Mouse (Mus musculus): ENCODE measurements at regions not wholly inside any gene's neighbourhood (a gene's known extent, or its start where the extent isn't known, plus 50 kb on each side); places are given as distances from the start of the nearest gene placed in this dataset.

GRCm38 (mm10) chr1:153962161-153962720 is 62.2 kb upstream of the Teddm2 start:
- ATAC-seq (no peak), DNase-seq (ENCODE audit: low read depth, low spot score) (no peak)
- TF ChIP-seq CTCF (IDR thresholded peaks at IDR 0.05) = no peak
- POLR2A ChIA-PET = no interaction called here
- CTCF ChIA-PET = no interaction called here
- peaks cover 3% of the 10 kb centered on the region for H3K27me3 ChIP-seq
- in situ Hi-C loops (cut with MboI; ENCODE audit: low pct_unique_long_range_greater_than_20kb) = no loop called here

DNA sequence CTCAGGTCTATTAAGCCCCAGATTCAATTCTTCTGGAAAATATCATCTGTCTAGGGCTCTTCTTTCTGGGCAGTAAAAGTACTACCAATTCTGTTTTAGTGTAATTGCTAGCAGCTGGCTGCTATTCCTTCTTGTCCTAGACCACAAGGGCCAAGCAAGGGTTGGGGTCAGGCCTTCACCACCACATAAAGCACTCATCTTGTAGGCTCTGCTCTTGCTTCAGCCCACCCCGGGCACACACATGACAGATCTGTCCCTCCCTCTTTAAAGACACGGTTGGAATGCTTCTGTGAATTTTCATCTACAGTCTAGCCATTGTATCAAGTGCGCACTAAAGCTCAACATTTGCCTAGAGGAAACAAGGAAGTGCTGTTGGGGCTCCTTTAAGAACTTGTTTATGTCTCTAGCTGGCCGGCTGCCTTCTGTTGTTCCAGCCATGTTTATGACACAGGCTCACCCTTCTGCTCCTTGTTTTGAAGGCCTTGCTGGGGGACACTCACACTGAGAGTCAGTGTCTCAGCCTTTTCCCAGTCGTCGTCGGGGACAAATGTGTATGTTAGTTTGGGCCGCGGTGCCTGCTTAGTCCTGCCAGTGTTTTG is 63.8 kb upstream of the Teddm2 start:
- ChIA-PET CTCF (no interaction called here), POLR2A (no interaction called here)
- ATAC-seq (no peak), DNase-seq (ENCODE audit: low read depth, low spot score) (no peak)
- peaks cover 2% of the 10 kb centered on the region for H3K27me3 ChIP-seq
- in situ Hi-C loops (cut with MboI; ENCODE audit: low pct_unique_long_range_greater_than_20kb) = no loop called here
- TF ChIP-seq CTCF (IDR thresholded peaks at IDR 0.05) = no peak

GRCm38 (mm10) chr1:153969401-153969800 is 69.4 kb upstream of the Teddm2 start:
- DNase-seq (ENCODE audit: low read depth, low spot score) (no peak), ATAC-seq (no peak)
- ChIA-PET POLR2A (no interaction called here), CTCF (no interaction called here)
- H3K27me3 ChIP-seq = no peaks in the 10 kb centered on the region
- TF ChIP-seq CTCF (IDR thresholded peaks at IDR 0.05) = no peak
- in situ Hi-C loops (cut with MboI; ENCODE audit: low pct_unique_long_range_greater_than_20kb) = no loop called here

GRCm38 (mm10) chr1:153974300-153974699 is 74.3 kb upstream of the Teddm2 start:
- no peak for TF ChIP-seq CTCF (IDR thresholded peaks at IDR 0.05)
- in situ Hi-C loops (cut with MboI; ENCODE audit: low pct_unique_long_range_greater_than_20kb) = no loop called here
- ChIA-PET CTCF (interaction anchor here (1.4 kb wide), 1 partner anchor 43 kb away, joined by 3 read pairs; no protein-coding TSS in a partner anchor), POLR2A (no interaction called here)
- DNase-seq (ENCODE audit: low read depth, low spot score) (no peak), ATAC-seq (no peak)
- H3K27me3 ChIP-seq = no peaks in the 10 kb centered on the region

DNA sequence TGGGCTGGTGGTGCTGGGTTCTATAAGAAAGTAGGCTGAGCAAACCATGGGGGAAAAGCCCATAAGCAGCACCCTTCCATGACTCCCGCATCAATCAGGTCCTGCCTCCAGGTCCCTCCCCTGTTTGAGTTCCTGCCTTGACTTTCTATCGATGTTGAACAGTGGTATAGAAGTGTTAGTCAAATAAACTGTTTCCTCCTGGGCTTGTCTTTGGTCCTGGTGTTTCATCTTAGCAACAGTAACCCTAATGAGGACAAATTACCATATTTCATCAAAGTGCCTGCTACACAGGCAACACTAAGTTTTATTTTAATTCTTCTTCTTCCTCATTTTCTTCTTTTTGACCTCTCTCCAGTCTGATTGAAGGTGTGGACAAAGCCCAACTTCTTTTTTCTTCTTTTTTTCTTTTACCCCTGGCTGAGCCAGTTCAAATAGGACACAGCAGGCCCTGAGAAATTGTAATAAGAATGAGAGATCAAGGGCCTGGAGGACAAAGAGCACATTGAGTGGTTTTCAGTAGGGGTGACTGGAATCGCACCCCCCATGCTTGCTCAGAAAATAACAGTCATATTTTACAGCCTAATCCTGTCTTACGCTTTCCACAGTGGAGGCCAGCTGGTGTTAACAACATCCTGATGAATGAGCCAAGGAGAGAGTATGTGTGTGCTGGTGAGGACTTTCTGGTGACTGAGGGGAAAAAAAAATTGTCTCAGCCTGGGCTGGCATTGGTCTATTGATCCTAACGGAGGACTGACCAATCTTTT is 78.1 kb upstream of the Teddm2 start:
- POLR2A ChIA-PET = no interaction called here
- DNase-seq (ENCODE audit: low read depth, low spot score) (no peak), ATAC-seq (no peak)
- CTCF ChIA-PET = no interaction called here
- H3K27me3 ChIP-seq = no peaks in the 10 kb centered on the region
- TF ChIP-seq CTCF (IDR thresholded peaks at IDR 0.05) = no peak
- in situ Hi-C loops (cut with MboI; ENCODE audit: low pct_unique_long_range_greater_than_20kb) = no loop called here

- DNase-seq (ENCODE audit: low read depth, low spot score) = no peak
- ChIA-PET POLR2A (no interaction called here), CTCF (interaction anchor here (1.7 kb wide), 1 partner anchor 37 kb away, joined by 4 read pairs; no protein-coding TSS in a partner anchor)
- no peak for TF ChIP-seq CTCF (IDR thresholded peaks at IDR 0.05)
- ATAC-seq = no peak
- no peaks in the 10 kb centered on the region for H3K27me3 ChIP-seq
- in situ Hi-C loops (cut with MboI; ENCODE audit: low pct_unique_long_range_greater_than_20kb) = no loop called here
Observed at GRCm38 (mm10) chr1:153980886-153981285, 80.9 kb upstream of the Teddm2 start.

DNA sequence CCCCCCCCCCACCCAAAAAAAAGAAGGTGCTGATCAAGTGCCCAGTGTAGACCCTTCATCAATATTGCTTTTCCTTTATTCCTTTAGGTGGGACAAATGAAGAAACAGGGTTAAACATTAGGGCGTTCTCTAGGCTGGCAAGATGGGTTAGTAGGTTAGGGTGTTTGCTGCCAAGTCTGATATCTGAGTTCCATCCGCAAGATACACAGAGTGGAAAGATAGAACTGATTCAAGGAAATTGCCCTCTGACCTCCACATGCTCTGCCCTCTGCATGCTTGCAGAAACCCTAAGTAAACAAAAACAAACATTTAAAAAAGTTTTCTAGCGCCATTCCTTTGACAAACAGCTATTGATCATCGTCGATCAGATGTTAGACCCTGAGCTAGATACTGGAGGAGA is 85.6 kb upstream of the Teddm2 start:
- ChIA-PET CTCF (no interaction called here), POLR2A (no interaction called here)
- ATAC-seq (no peak), DNase-seq (ENCODE audit: low read depth, low spot score) (no peak)
- TF ChIP-seq CTCF (IDR thresholded peaks at IDR 0.05) = no peak
- in situ Hi-C loops (cut with MboI; ENCODE audit: low pct_unique_long_range_greater_than_20kb) = no loop called here
- no peaks in the 10 kb centered on the region for H3K27me3 ChIP-seq

DNA sequence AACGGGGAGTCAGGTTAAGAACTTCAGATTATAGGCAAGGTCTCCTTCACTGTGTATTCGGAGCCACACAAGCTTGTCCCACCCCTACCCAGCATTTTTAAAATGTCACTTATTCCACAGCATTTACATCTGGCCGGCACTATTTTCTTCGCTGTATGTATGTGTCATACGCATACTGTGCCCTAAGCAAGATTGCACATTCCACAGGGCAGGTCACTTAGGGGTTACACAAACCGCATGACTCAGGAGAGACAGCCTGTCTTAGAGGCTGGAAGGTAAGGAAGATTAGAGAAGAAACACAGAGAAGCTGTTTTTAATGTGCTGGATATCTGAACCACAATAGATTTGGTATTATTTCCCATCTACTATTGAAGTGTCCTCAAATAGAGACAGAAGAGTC is 86.6 kb upstream of the Teddm2 start:
- in situ Hi-C loops (cut with MboI; ENCODE audit: low pct_unique_long_range_greater_than_20kb) = no loop called here
- POLR2A ChIA-PET = no interaction called here
- DNase-seq (ENCODE audit: low read depth, low spot score) = no peak
- CTCF ChIA-PET = interaction anchor here (1.0 kb wide), 1 partner anchor 18 kb away, joined by 3 read pairs; no protein-coding TSS in a partner anchor
- H3K27me3 ChIP-seq = no peaks in the 10 kb centered on the region
- no peak for TF ChIP-seq CTCF (IDR thresholded peaks at IDR 0.05)
- ATAC-seq = peak; percentile 95

DNA sequence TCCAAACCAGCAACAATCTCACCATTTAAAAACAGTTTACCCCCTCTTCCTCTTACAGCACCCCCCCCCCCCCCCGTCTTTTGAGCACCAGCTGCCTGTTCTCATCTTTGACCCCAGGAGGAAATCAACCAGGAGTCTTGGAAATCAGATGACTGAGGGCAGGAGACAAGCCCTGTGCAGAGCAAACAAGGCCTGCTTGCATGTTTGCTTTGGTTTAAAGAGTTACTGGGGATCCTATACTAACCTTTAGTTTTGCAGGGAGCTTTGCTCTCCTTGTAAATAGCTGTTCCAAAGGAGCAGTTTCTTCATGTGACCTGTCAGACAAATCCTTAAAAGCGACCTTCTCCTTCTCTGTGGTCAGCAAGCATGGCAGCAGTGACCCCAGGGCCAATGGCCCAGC is 88.3 kb upstream of the Teddm2 start:
- H3K27me3 ChIP-seq = no peaks in the 10 kb centered on the region
- TF ChIP-seq CTCF (IDR thresholded peaks at IDR 0.05) = no peak
- POLR2A ChIA-PET = no interaction called here
- no peak for DNase-seq (ENCODE audit: low read depth, low spot score)
- in situ Hi-C loops (cut with MboI; ENCODE audit: low pct_unique_long_range_greater_than_20kb) = no loop called here
- CTCF ChIA-PET = interaction anchor here (1.4 kb wide), 1 partner anchor 20 kb away, joined by 3 read pairs; no protein-coding TSS in a partner anchor
- no peak for ATAC-seq

DNA sequence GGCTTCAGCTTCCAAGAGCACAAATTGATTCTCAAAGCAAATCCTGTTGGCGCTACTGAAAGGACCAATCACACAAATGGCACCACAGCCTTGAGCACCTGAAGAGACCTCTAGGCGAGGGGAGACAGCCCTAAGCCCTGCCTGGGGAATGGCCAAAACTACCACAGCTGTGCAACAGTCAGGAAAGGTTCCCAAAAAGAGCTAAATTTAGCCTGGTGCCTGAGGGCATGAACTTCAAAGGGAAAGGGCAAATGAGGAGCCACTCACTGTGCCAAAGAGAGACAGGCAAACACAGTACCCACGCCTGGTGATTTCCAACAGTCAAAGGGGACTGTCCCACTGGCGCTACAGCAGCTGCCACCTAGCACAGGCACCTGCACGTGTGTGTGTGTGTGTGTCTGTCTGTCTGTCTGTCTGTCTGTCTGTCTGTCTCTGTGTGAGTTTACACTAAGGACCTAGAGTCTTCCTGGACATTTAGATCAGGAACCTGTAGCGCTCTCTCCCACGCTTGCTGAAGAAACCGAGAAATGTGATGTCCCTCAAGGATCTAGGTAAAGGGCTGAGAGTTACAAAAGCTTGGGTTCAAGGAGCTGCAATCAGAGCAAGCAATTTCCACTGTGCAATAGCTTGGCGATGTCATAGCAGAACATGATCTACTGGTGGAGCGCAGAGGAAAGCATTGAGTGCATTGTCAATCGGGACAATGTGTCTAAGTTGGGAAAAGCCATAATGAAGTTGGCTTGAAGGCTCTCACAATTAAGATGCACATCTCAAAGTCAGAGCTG is 90.8 kb upstream of the Teddm2 start:
- DNase-seq (ENCODE audit: low read depth, low spot score) (no peak), ATAC-seq (no peak)
- ChIA-PET CTCF (no interaction called here), POLR2A (no interaction called here)
- TF ChIP-seq CTCF (IDR thresholded peaks at IDR 0.05) = no peak
- no peaks in the 10 kb centered on the region for H3K27me3 ChIP-seq
- in situ Hi-C loops (cut with MboI; ENCODE audit: low pct_unique_long_range_greater_than_20kb) = no loop called here

DNA sequence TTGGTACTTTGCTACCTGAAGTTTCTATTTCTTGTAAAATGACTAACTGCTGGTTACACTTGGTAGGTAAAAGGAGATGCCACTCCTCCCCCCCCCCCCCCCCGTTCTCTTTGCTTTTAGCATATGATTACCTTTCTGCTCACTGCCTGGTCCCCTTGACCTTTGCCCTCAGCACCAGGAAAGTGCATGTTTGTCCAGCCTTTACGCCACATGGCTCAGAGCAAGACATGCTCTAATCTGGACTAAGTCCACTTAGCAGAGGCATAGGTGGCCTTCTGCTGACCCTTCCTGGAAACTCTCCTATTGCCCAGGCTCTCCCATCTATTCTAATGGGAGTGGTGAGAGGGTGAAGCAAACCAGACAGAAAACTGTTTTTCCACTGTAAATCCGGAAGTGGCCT is 92.4 kb upstream of the Teddm2 start:
- ATAC-seq (no peak), DNase-seq (ENCODE audit: low read depth, low spot score) (no peak)
- TF ChIP-seq CTCF (IDR thresholded peaks at IDR 0.05) = no peak
- no peaks in the 10 kb centered on the region for H3K27me3 ChIP-seq
- POLR2A ChIA-PET = no interaction called here
- CTCF ChIA-PET = no interaction called here
- in situ Hi-C loops (cut with MboI; ENCODE audit: low pct_unique_long_range_greater_than_20kb) = no loop called here
